ENCODE assay signal across 17 mouse cellular contexts in the genomic region with DNA sequence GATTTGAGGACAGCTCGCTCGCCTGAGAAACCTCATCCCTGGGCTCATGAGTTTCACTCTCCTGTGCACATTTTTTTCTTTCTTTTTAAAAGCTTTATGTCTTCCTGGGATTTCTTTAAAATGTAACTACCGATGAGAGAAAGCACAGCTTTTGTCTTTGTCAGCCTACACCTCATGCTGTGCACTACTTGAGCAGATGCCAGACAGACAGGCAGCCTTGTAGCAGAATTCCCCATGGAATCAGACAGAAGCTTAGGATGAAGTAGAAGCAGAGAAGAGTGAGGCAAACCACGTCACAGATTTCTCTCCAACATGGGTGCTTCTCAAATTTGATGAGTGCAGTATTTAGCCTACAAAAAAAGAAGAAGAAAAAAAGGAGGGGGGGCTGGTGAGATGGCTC.
DNase-seq lines count a peak whose midpoint lies in the region; ATAC-seq lines count a peak whose summit lies in the region.
"Had no signal": no experiment of that assay in that cellular context is flagged by ENCODE, and none has a peak within 500 bp of the region (broad histone marks: within the 10 kb centered on the region; RNA-seq: fewer than 3 reads in every experiment).

No protein-coding gene starts in this region.

- 0 out of 2 replicates have a peak overlapping the region, but pooled peaks have one; percentile 3 for H3K27ac ChIP-seq in hindbrain, embryonic 12.5 days
- H3K27ac ChIP-seq in hindbrain, embryonic 16.5 days (ENCODE audit: low read depth, low read length), result no peak overlapping the region
- H3K27ac ChIP-seq in midbrain, embryonic 13.5 days, result peak overlapping the region; percentile 51; the same call in 1 of the 2 replicates
- no peak overlapping the region for H3K27ac ChIP-seq in midbrain, embryonic 11.5 days (ENCODE audit: low read depth, low read length)
- H3K27ac ChIP-seq: embryonic facial prominence, embryonic 13.5 days; liver, embryonic 15.5 days; neural tube, embryonic 12.5 days had no signal

- H3K4me1 ChIP-seq in hindbrain, embryonic 12.5 days, result peaks cover 9% of the 10 kb centered on the region
- H3K4me1 ChIP-seq in hindbrain, embryonic 16.5 days (ENCODE audit: control insufficient read depth, insufficient read depth, low read depth, low read length), result peaks cover 5% of the 10 kb centered on the region; the same call in 1 of the 2 replicates
- peaks cover 24% of the 10 kb centered on the region for H3K4me1 ChIP-seq in midbrain, embryonic 13.5 days (replicated peaks)
- peaks cover 6% of the 10 kb centered on the region; the same call in 1 of the 2 replicates for H3K4me1 ChIP-seq in midbrain, embryonic 11.5 days (ENCODE audit: control insufficient read depth, insufficient read depth, low read length)
- H3K4me1 ChIP-seq: liver, embryonic 15.5 days had no signal

- ATAC-seq in hindbrain, embryonic 12.5 days (ENCODE audit: low FRiP score), result no peak
- no peak for ATAC-seq in hindbrain, embryonic 16.5 days
- no peak for ATAC-seq in midbrain, embryonic 13.5 days
- ATAC-seq in midbrain, embryonic 11.5 days (ENCODE audit: low FRiP score), result no peak
- ATAC-seq: lung, postnatal 0 days had no signal

- no peaks in the 10 kb centered on the region for H3K36me3 ChIP-seq in hindbrain, embryonic 12.5 days
- H3K36me3 ChIP-seq in hindbrain, embryonic 16.5 days (ENCODE audit: control insufficient read depth, insufficient read depth, low read length), result no peaks in the 10 kb centered on the region
- no peaks in the 10 kb centered on the region for H3K36me3 ChIP-seq in midbrain, embryonic 13.5 days
- H3K36me3 ChIP-seq in midbrain, embryonic 11.5 days (ENCODE audit: control insufficient read depth, insufficient read depth, low read length), result no peaks in the 10 kb centered on the region
- H3K36me3 ChIP-seq: embryonic facial prominence, embryonic 13.5 days; liver, embryonic 15.5 days; neural tube, embryonic 12.5 days had no signal

- H3K4me2 ChIP-seq in hindbrain, embryonic 12.5 days (replicated peaks), result no peak overlapping the region
- no peak overlapping the region for H3K4me2 ChIP-seq in hindbrain, embryonic 16.5 days (ENCODE audit: low read length)
- H3K4me2 ChIP-seq in midbrain, embryonic 13.5 days (replicated peaks), result no peak overlapping the region
- no peak overlapping the region for H3K4me2 ChIP-seq in midbrain, embryonic 11.5 days
- H3K4me2 ChIP-seq: embryonic facial prominence, embryonic 13.5 days; liver, embryonic 15.5 days; neural tube, embryonic 12.5 days had no signal

- no peak overlapping the region for H3K9ac ChIP-seq in hindbrain, embryonic 12.5 days
- H3K9ac ChIP-seq in hindbrain, embryonic 16.5 days (ENCODE audit: low read depth, low read length), result no peak overlapping the region
- no peak overlapping the region for H3K9ac ChIP-seq in midbrain, embryonic 13.5 days (replicated peaks)
- no peak overlapping the region for H3K9ac ChIP-seq in midbrain, embryonic 11.5 days (ENCODE audit: low read length)
- H3K9ac ChIP-seq: embryonic facial prominence, embryonic 13.5 days; liver, embryonic 15.5 days; neural tube, embryonic 12.5 days had no signal

- no peaks in the 10 kb centered on the region; the same call in 1 of the 2 replicates for H3K27me3 ChIP-seq in hindbrain, embryonic 12.5 days
- H3K27me3 ChIP-seq in hindbrain, embryonic 16.5 days (replicated peaks; ENCODE audit: control insufficient read depth, insufficient read depth, low read length), result no peaks in the 10 kb centered on the region
- H3K27me3 ChIP-seq in midbrain, embryonic 13.5 days, result no peaks in the 10 kb centered on the region
- no peaks in the 10 kb centered on the region for H3K27me3 ChIP-seq in midbrain, embryonic 11.5 days (ENCODE audit: control insufficient read depth, insufficient read depth, low read length)
- H3K27me3 ChIP-seq: neural tube, embryonic 12.5 days had no signal

- 30% methylated on average over 4 of the region's 4 CpGs for WGBS in hindbrain, embryonic 12.5 days
- WGBS in hindbrain, embryonic 16.5 days, result 33% methylated on average over 4 of the region's 4 CpGs
- 35% methylated on average over 4 of the region's 4 CpGs for WGBS in midbrain, embryonic 13.5 days
- WGBS in midbrain, embryonic 11.5 days, result 51% methylated on average over 4 of the region's 4 CpGs

- H3K9me3 ChIP-seq in hindbrain, embryonic 12.5 days (replicated peaks), result no peaks in the 10 kb centered on the region
- no peaks in the 10 kb centered on the region for H3K9me3 ChIP-seq in hindbrain, embryonic 16.5 days (ENCODE audit: control insufficient read depth, low read length)
- H3K9me3 ChIP-seq in midbrain, embryonic 13.5 days, result no peaks in the 10 kb centered on the region
- no peaks in the 10 kb centered on the region for H3K9me3 ChIP-seq in midbrain, embryonic 11.5 days (ENCODE audit: control insufficient read depth, low read length)
- H3K9me3 ChIP-seq: embryonic facial prominence, embryonic 13.5 days; liver, embryonic 15.5 days; neural tube, embryonic 12.5 days had no signal

- no peak overlapping the region for H3K4me3 ChIP-seq in hindbrain, embryonic 12.5 days
- H3K4me3 ChIP-seq in hindbrain, embryonic 16.5 days (ENCODE audit: low read length), result no peak overlapping the region
- H3K4me3 ChIP-seq in midbrain, embryonic 13.5 days (replicated peaks), result no peak overlapping the region
- no peak overlapping the region for H3K4me3 ChIP-seq in midbrain, embryonic 11.5 days (ENCODE audit: low read depth, low read length)
- H3K4me3 ChIP-seq: embryonic facial prominence, embryonic 13.5 days; liver, embryonic 15.5 days; neural tube, embryonic 12.5 days had no signal

- peak; percentile 41 to 46 for DNase-seq in cerebellum, postnatal 14 days
- DNase-seq in cerebellum, adult 9-11 months, result no peak
- no peak for DNase-seq in midbrain, embryonic 11.5 days (ENCODE audit: low spot score, missing footprints)
- peak; percentile 66 to 74 for DNase-seq in right cerebral cortex, postnatal 10 days (ENCODE audit: low spot score in 2 of 2)
- DNase-seq in Muller cell, postnatal 12 days (ENCODE audit: inconsistent ontology term), result no peak
- DNase-seq: adrenal gland, postnatal 10 days; gastrocnemius, postnatal 25 days; kidney, adult 18-20 months; kidney, postnatal 25 days; thymus, adult 18-20 months had no signal

Comparison
In these comparisons a context has a peak if more than half of its experiments do, and no peak if none do; other contexts are left out.
1. DNase-seq: peak in cerebellum, postnatal 14 days (2 of 2) and right cerebral cortex, postnatal 10 days (2 of 2); none in cerebellum, adult 9-11 months (single experiment), midbrain, embryonic 11.5 days (single experiment) and Muller cell, postnatal 12 days (single experiment).
2. H3K27ac ChIP-seq: peak in hindbrain, embryonic 12.5 days (single experiment) and midbrain, embryonic 13.5 days (single experiment); none in hindbrain, embryonic 16.5 days (single experiment) and midbrain, embryonic 11.5 days (single experiment).